Mouse (Mus musculus) frontal cortex, adult (tissue): ENCODE results near the gene Olfr115.

Source experiments
- ATAC-seq: cut with Nextera tagmentation; 2 replicates; pipeline ENCODE4 v1.9.2; 2017; ENCODE audit warnings: mild to moderate bottlenecking, moderate library complexity, mixed read lengths; ENCODE audit not compliant: low TSS enrichment

Olfr115 gene

GRCm38 (mm10) chr17:37627009-37627408, at the start of gene Olfr115, which contains the start of gene Olfr116:
Gene Olfr115 (minus strand): TSS chr17:37627109.
Gene Olfr116 (minus strand): TSS chr17:37627199.
- ATAC-seq = no peak

GRCm38 (mm10) chr17:37666688-37667087, 39.8 kb upstream of the Olfr115 start, which contains the start of gene Olfr118:
Gene Olfr118 (plus strand): TSS chr17:37666988.
- ATAC-seq = no peak

GRCm38 (mm10) chr17:37663682-37664081, 36.8 kb upstream of the Olfr115 start, which contains the start of gene Olfr117:
Gene Olfr117 (minus strand): TSS chr17:37663782.
- ATAC-seq = no peak

- no peak for ATAC-seq
Observed at GRCm38 (mm10) chr17:37592643-37593042, 34.3 kb downstream of the Olfr115 start, which contains the start of gene Olfr114. Gene Olfr114 (minus strand): TSS chr17:37592743.

- ATAC-seq = no peak
Observed at GRCm38 (mm10) chr17:37577563-37577962, 49.3 kb downstream of the Olfr115 start, which contains the start of gene Olfr113. Gene Olfr113 (minus strand): TSS chr17:37577663.

GRCm38 (mm10) chr17:37569351-37569750, 57.6 kb downstream of the Olfr115 start, which contains the start of gene Olfr112:
Gene Olfr112 (minus strand): TSS chr17:37569451.
- ATAC-seq = no peak
